Mouse (Mus musculus): Measurements from ENCODE around the gene Mrpl14.

Mrpl14 gene

GRCm38 (mm10) chr17:45747293-45747692, 61.2 kb downstream of the Mrpl14 start:
- no peak for DNase-seq (ENCODE audit: inconsistent ontology term)
